ENCODE assay signal across 30 mouse cellular contexts in the genomic region with DNA sequence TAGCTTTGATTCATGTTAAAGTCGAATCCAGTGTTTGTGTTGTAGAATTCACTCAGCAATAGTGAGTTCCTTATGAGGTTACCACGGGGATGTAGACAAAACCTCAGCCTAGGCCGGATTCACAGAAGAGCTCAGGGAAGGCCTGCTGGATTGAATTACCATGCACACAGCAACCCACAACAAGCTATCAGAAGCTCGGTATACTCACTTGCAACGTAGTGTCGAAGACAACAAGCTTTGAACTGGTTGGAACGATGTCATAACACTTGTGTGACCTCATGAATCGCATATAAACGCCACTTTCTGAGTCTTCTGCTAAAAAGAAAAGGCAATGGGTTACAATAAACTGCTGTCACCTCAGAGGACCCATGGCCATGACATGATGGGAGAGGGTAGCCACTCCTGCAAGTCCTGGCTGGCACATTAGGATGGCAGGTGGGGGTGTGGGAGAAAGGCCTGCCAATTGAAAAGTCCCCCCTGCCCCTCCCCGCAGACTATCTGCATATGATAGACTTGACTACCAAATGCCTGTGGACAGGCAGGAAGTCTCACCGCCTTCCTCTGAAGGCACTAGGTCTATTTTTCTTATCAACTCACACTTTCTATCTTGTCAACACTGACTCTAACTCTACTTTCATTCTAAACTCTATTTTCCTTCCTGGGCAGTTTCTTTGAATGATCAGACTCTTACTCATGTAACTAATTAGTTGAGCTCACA. TPM values are rescaled to one million over a fixed set of nuclear protein-coding genes. Genes with fewer than 3 reads are reported as not detected.
A peak's percentile ranks its signal among the peaks of the same experiment; 100 is the strongest.
DNase-seq lines count a peak whose midpoint lies in the region; ATAC-seq and TF ChIP-seq lines count a peak whose summit lies in the region.
"Had no signal": no experiment of that assay in that cellular context is flagged by ENCODE, and none has a peak within 500 bp of the region (broad histone marks: within the 10 kb centered on the region; RNA-seq: fewer than 3 reads in every experiment).

No protein-coding gene starts in this region.

- peaks cover 12% of the 10 kb centered on the region for H3K36me3 ChIP-seq in heart, embryonic 11.5 days (ENCODE audit: control insufficient read depth, insufficient read depth, low read length)
- peaks cover 31% of the 10 kb centered on the region for H3K36me3 ChIP-seq in heart, embryonic 16.5 days (ENCODE audit: control insufficient read depth, insufficient read depth)
- no peaks in the 10 kb centered on the region for H3K36me3 ChIP-seq in heart, adult 2 months (ENCODE audit: control insufficient read depth, insufficient read depth, low read length)

- 65% methylated on average over 11 of the region's 11 CpGs for WGBS in heart, embryonic 11.5 days (ENCODE audit: insufficient replicate concordance)
- WGBS in heart, embryonic 16.5 days, result 59% methylated on average over 11 of the region's 11 CpGs
- 75% methylated on average over 11 of the region's 11 CpGs for WGBS in heart, adult 2 months

- no peak for TF ChIP-seq EP300 in heart, adult 2 months (IDR thresholded peaks at IDR 0.05; ENCODE audit: insufficient read depth, low read depth, low read length)

- H3K27ac ChIP-seq in heart, embryonic 11.5 days (ENCODE audit: low read depth, low read length), result peak overlapping the region; percentile 83
- peak overlapping the region; percentile 72 for H3K27ac ChIP-seq in heart, embryonic 16.5 days (ENCODE audit: low read length)
- H3K27ac ChIP-seq in heart, adult 2 months, result no peak overlapping the region; the same call in 1 of the 2 replicates
- H3K27ac ChIP-seq: forebrain, embryonic 12.5 days; hindbrain, embryonic 10.5 days; hindbrain, embryonic 15.5 days; intestine, embryonic 15.5 days; kidney, postnatal 0 days; midbrain, embryonic 13.5 days; neural tube, embryonic 15.5 days; stomach, embryonic 15.5 days had no signal

- no peaks in the 10 kb centered on the region for H3K9me3 ChIP-seq in heart, embryonic 11.5 days (replicated peaks; ENCODE audit: control insufficient read depth, low read length)
- no peaks in the 10 kb centered on the region for H3K9me3 ChIP-seq in heart, embryonic 16.5 days (replicated peaks; ENCODE audit: control insufficient read depth, low read length)
- H3K9me3 ChIP-seq: forebrain, embryonic 12.5 days; hindbrain, embryonic 10.5 days; hindbrain, embryonic 15.5 days; intestine, embryonic 15.5 days; liver, embryonic 12.5 days; megakaryocyte, embryonic 14.5 days; midbrain, embryonic 13.5 days; neural tube, embryonic 15.5 days; stomach, embryonic 15.5 days had no signal

- no peak for TF ChIP-seq CTCF in heart, adult 2 months (IDR thresholded peaks at IDR 0.05)

- H3K79me2 ChIP-seq in heart, adult 2 months (replicated peaks; ENCODE audit: control insufficient read depth, insufficient read depth, low read length), result no peaks in the 10 kb centered on the region

- intact Hi-C loops in heart, adult 2 months (cut with DNase I), result no loop called here

- no peak overlapping the region for H3K4me3 ChIP-seq in heart, embryonic 11.5 days (ENCODE audit: low read depth, low read length)
- H3K4me3 ChIP-seq in heart, embryonic 16.5 days (ENCODE audit: low read length), result no peak overlapping the region
- H3K4me3 ChIP-seq in heart, adult 2 months, result no peak overlapping the region
- H3K4me3 ChIP-seq: forebrain, embryonic 12.5 days; hindbrain, embryonic 10.5 days; hindbrain, embryonic 15.5 days; intestine, embryonic 15.5 days; liver, embryonic 12.5 days; megakaryocyte, embryonic 14.5 days; midbrain, embryonic 13.5 days; neural tube, embryonic 15.5 days; stomach, embryonic 15.5 days had no signal

- H3K27me3 ChIP-seq in heart, embryonic 11.5 days (ENCODE audit: control insufficient read depth, insufficient read depth, low read length), result no peaks in the 10 kb centered on the region
- H3K27me3 ChIP-seq in heart, embryonic 16.5 days (ENCODE audit: control insufficient read depth, insufficient read depth, low read length), result no peaks in the 10 kb centered on the region
- H3K27me3 ChIP-seq in heart, adult 2 months (ENCODE audit: control insufficient read depth, insufficient read depth, low read length), result no peaks in the 10 kb centered on the region
- H3K27me3 ChIP-seq: forebrain, embryonic 12.5 days; hindbrain, embryonic 15.5 days; intestine, embryonic 15.5 days; liver, embryonic 12.5 days; megakaryocyte, embryonic 14.5 days; midbrain, embryonic 13.5 days; neural tube, embryonic 15.5 days; stomach, embryonic 15.5 days had no signal

- DNase-seq in heart, adult 11 months, result no peak
- no peak for DNase-seq in heart, adult 2 months
- peak; percentile 18 for DNase-seq in naive thymus-derived CD4-positive, alpha-beta T cell, adult 2 months (ENCODE audit: low read depth)
- no peak for DNase-seq in spleen, postnatal 4 days (ENCODE audit: low spot score in 2 of 2)
- DNase-seq: adrenal gland, postnatal 36 days; cerebellum, adult 2 months; cerebellum, postnatal 14 days; gastrocnemius, postnatal 10 days; kidney, adult 8-10 months; kidney, postnatal 4 days; left cerebral cortex, postnatal 4 days; liver, postnatal 0 days; lung, postnatal 36 days; retina, postnatal 1 day; right cerebral cortex, postnatal 14 days; thymus, adult 18-20 months; thymus, postnatal 25 days had no signal

- H3K9ac ChIP-seq in heart, embryonic 11.5 days (ENCODE audit: low read depth, low read length), result no peak overlapping the region
- H3K9ac ChIP-seq in heart, embryonic 16.5 days (ENCODE audit: low read length), result peak overlapping the region; percentile 60
- H3K9ac ChIP-seq in heart, adult 2 months (ENCODE audit: low read depth, low read length), result no peak overlapping the region
- H3K9ac ChIP-seq: forebrain, embryonic 12.5 days; hindbrain, embryonic 15.5 days; intestine, embryonic 15.5 days; liver, embryonic 12.5 days; liver, postnatal 0 days; midbrain, embryonic 13.5 days; neural tube, embryonic 15.5 days; stomach, embryonic 15.5 days had no signal

- H3K4me1 ChIP-seq in heart, embryonic 11.5 days (ENCODE audit: control insufficient read depth, insufficient read depth, low read length), result peaks cover 29% of the 10 kb centered on the region
- H3K4me1 ChIP-seq in heart, embryonic 16.5 days (ENCODE audit: control insufficient read depth, insufficient read depth, low read length), result peaks cover 27% of the 10 kb centered on the region
- H3K4me1 ChIP-seq in heart, adult 2 months (ENCODE audit: control insufficient read depth, insufficient read depth, low read length), result no peaks in the 10 kb centered on the region
- H3K4me1 ChIP-seq: forebrain, embryonic 12.5 days; hindbrain, embryonic 15.5 days; intestine, embryonic 15.5 days; midbrain, embryonic 13.5 days; stomach, embryonic 15.5 days had no signal

- no peak for TF ChIP-seq POLR2A in heart, adult 2 months (IDR thresholded peaks at IDR 0.05; ENCODE audit: insufficient read depth, low read depth, low read length)

- peak overlapping the region; percentile 54 for H3K4me2 ChIP-seq in heart, embryonic 11.5 days
- H3K4me2 ChIP-seq in heart, embryonic 16.5 days (ENCODE audit: low read depth, low read length), result peak overlapping the region; percentile 42; the same call in 1 of the 2 replicates
- H3K4me2 ChIP-seq: forebrain, embryonic 12.5 days; hindbrain, embryonic 15.5 days; intestine, embryonic 15.5 days; liver, embryonic 12.5 days; midbrain, embryonic 13.5 days; neural tube, embryonic 15.5 days; stomach, embryonic 15.5 days had no signal

- ATAC-seq in heart, embryonic 11.5 days (replicated peaks; ENCODE audit: insufficient number of reproducible peaks, low FRiP score, low TSS enrichment), result 0 out of 2 replicates have a peak, but pooled peaks have one; percentile 16
- no peak for ATAC-seq in heart, embryonic 16.5 days (replicated peaks; ENCODE audit: extremely low read depth, insufficient read depth, low FRiP score)
- ATAC-seq in CD4-positive, CD25-positive, alpha-beta regulatory T cell, adult 4 months, result peak; percentile 89
- ATAC-seq: intestine, embryonic 15.5 days; liver, embryonic 12.5 days; liver, postnatal 0 days; midbrain, embryonic 13.5 days had no signal

RNA-seq across cellular contexts. Expression of a gene that starts 46.6 kb away (rescaled TPM):
- polyA plus RNA-seq in heart, embryonic 11.5 days (2014; fragmentation: Nextera tagmentation; extraction: Ambion mirVana), result 242 and 245 TPM in 2 replicates
- polyA plus RNA-seq in heart, embryonic 16.5 days (2015; fragmentation: Nextera tagmentation; extraction: Ambion mirVana), result 242 and 283 TPM in 2 replicates
- 10 to 100 TPM; 76.9 to 87.4 TPM for total RNA-seq in heart, adult 2 months (2021)
- polyA plus RNA-seq in heart, adult 2 months (2012; rRNA removed), result 29.1 and 51.5 TPM in 2 replicates
- polyA plus RNA-seq in CD4-positive, CD25-positive, alpha-beta regulatory T cell, adult 4 months (2017; shearing (Covaris generic)), result 10 to 100 TPM; 72.8 to 96.1 TPM
